Mouse (Mus musculus): ENCODE results near the gene Sec16b.

Gene Sec16b

DNA sequence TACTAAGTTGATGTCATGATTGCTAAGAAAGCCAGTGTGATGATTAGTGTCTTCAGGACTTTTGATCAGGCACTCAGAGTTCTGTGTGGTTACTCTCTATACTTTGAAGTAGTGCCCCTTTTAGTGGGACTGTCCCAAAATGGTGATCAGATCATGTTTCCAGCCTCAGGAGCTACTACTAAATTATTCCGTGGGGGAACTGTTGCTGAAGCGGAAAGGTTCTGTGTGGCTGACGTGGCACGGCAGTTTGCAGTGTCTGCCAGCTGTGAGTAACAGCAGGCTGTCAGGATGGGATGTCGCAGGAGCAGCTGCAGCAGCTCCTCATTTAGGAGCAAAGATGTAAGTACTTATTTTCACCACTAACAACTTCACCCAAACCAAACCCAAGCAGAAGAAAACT lies at the start of gene Sec16b:
Sec16b (plus strand) TSS at position 207 of the 400 bp plus-strand sequence.
- peak; percentile 48 for DNase-seq (ENCODE audit: extremely low spot score)

DNA sequence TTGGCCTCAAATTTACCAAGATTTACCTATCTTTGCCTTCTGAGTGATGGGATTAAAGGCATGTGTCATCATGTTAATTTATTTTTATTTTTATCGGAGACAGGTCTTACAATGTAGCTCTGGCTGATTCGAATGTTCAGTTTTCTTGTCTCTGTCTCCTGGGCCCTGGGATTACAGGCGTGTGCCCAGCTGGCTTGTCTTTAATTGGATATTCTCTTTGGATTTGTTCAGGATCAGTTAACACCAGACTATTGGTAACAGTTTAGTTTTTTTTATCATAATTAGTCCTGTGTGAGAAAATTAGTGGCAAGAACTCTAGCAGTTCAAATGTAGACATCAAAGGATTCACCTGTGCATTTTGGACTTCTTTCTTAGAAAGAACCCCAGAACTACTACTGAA lies 48.7 kb upstream of the Sec16b start:
- DNase-seq (ENCODE audit: extremely low spot score): no peak

GRCm38 (mm10) chr1:157458421-157459208 lies 47.9 kb upstream of the Sec16b start, which contains the start of gene Cryzl2:
TSS of gene Cryzl2 (plus strand) at chr1:157458577.
- DNase-seq (ENCODE audit: extremely low spot score): peak; percentile 90

- DNase-seq (ENCODE audit: extremely low spot score): no peak
These were observed 46.6 kb upstream of the Sec16b start for GRCm38 (mm10) chr1:157459904-157460303.

DNA sequence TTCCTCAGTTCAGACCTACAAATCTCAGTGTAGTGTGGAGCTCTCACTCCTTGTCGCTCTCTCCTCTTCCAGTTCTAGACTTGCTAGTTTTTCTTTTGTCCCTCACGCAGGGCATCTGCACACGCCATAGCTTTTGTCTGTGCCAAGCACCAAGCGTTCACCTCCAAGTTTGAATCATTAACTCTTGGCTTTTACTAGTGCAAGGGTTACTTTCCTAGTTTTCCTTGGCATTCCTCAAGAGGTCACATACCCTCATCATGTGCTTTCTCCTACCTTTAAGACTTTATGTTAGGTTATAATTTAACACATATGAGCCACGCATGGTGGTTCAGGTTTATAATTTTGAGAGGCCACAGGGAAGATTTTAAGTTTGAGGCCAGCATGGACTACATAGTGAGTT lies 45.3 kb upstream of the Sec16b start:
- no peak for DNase-seq (ENCODE audit: extremely low spot score)

- no peak for DNase-seq (ENCODE audit: extremely low spot score)
These were observed 44.2 kb upstream of the Sec16b start for GRCm38 (mm10) chr1:157462336-157462735.

- no peak for DNase-seq (ENCODE audit: extremely low spot score)
These were observed 41.3 kb upstream of the Sec16b start for GRCm38 (mm10) chr1:157465194-157465593.

- DNase-seq (ENCODE audit: extremely low spot score): no peak
These were observed 38.7 kb upstream of the Sec16b start for GRCm38 (mm10) chr1:157467866-157468265.

GRCm38 (mm10) chr1:157470761-157471386 lies 35.7 kb upstream of the Sec16b start:
- DNase-seq (ENCODE audit: extremely low spot score): no peak

GRCm38 (mm10) chr1:157472716-157473115 lies 33.8 kb upstream of the Sec16b start:
- no peak for DNase-seq (ENCODE audit: extremely low spot score)

- no peak for DNase-seq (ENCODE audit: extremely low spot score)
These were observed 31.7 kb upstream of the Sec16b start for GRCm38 (mm10) chr1:157474865-157475264.

GRCm38 (mm10) chr1:157476231-157476630 lies 30.3 kb upstream of the Sec16b start:
- no peak for DNase-seq (ENCODE audit: extremely low spot score)

DNA sequence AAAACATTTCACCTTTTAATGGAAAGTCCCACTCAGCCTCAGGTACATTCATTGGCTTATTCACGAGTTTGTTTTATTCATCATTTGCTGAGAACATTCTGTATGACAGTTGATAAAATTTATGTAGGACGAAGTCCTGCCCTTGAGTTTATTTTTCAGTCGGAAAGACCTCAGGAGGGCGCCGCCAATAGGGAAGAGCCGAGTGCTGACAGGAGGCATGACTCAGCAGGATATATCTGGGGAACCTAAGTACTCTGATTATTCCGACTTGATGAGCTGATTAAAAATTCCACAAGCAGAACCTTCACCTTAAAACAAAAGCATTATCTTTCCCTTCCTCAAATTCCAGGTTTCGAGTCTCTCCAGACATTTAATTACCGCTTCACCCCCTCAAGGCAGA lies 26.4 kb upstream of the Sec16b start:
- DNase-seq (ENCODE audit: extremely low spot score): no peak

DNA sequence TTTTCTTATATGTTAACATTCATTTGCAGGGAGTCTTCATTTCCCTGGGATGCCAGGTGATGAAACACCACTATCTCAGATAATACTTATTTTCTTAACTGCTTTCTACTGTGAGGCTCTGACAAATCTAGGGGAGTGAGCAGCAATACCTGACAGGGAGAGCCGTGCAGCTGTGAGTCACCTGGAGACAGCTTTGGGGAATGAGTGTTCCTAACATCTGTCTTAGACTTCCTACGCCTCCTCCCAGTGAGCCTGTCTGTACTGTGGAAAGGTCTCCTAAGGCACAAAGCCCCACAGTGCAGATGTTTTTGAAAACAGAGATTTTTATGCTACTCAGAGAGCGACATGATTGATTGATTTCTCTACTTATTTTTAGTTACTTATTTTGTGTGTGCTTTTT lies 25.6 kb upstream of the Sec16b start:
- DNase-seq (ENCODE audit: extremely low spot score): no peak

DNA sequence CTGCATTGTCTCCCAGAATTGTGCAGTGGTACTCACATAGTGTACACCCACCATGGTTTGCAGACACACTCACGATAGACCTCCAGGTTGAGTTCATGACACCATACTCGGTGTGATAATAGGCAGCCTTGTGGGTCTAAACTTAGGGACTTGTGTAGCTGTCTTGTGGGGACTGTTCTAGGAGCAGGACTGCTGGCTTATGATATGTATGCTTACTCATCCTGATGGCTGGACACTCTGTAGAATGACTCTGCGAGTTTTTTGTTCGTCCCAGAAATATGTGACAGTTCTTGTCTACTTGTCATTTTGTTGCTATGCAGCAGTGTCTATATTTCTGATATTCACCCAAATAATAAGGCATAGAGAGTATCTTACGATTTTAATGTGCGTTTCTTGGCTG lies 24.9 kb upstream of the Sec16b start:
- DNase-seq (ENCODE audit: extremely low spot score): no peak

- no peak for DNase-seq (ENCODE audit: extremely low spot score)
These were observed 22.4 kb upstream of the Sec16b start for GRCm38 (mm10) chr1:157484161-157484560.

- no peak for DNase-seq (ENCODE audit: extremely low spot score)
These were observed 5.9 kb upstream of the Sec16b start for GRCm38 (mm10) chr1:157500657-157501056.

GRCm38 (mm10) chr1:157501352-157501945 lies 5.1 kb upstream of the Sec16b start:
- no peak for DNase-seq (ENCODE audit: extremely low spot score)

DNA sequence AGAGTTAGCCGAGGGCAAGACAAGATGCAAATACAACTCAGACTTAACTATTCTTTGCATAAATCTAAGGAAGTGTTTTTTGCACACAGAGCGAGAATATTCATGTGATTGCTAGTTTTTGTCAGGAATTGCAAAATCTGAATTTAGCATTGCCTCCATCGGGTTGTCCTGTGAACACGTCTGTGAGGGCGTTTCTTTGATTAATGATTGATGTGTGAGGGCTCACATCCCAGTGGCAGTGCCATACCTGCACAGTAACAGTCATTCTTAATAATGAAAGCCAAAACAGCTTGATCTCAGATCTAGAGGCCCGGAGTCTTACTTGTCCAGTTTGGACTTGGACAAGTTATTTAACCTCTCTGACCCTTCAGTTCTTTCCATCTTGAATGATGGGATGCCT lies 3.5 kb upstream of the Sec16b start:
- DNase-seq (ENCODE audit: extremely low spot score): no peak

DNA sequence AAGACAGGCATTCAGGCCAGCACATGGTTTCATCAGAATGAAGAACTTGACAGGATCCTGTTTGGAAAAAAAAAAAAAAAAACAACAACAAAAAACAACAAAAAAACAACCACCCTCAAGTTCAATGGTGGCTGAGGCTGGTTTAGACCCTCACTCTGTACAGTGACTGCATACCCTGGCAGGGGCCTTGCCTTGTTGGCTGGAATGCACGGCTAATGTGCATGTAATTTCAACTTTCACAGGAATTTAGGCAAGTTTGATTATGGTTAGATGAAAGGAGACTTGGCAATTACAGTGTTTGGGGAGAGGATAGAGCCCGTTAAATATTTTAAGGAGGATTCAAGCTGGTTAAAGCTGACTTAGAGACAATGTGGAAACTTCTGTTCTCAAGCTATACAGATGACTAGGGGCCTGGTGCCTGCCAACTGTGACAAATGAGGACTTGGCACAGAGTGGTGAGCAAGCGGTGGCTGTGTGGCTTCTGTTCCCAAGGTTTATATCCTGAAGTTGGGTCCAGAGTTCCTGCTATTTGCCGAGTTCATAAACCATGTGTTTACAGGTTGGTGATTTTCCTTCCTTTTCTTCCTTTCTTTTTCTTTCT lies 567 bp downstream of the Sec16b start:
- DNase-seq (ENCODE audit: extremely low spot score): peak; percentile 28

- peak; percentile 24 for DNase-seq (ENCODE audit: extremely low spot score)
These were observed 1.3 kb downstream of the Sec16b start for GRCm38 (mm10) chr1:157507814-157508213.

DNA sequence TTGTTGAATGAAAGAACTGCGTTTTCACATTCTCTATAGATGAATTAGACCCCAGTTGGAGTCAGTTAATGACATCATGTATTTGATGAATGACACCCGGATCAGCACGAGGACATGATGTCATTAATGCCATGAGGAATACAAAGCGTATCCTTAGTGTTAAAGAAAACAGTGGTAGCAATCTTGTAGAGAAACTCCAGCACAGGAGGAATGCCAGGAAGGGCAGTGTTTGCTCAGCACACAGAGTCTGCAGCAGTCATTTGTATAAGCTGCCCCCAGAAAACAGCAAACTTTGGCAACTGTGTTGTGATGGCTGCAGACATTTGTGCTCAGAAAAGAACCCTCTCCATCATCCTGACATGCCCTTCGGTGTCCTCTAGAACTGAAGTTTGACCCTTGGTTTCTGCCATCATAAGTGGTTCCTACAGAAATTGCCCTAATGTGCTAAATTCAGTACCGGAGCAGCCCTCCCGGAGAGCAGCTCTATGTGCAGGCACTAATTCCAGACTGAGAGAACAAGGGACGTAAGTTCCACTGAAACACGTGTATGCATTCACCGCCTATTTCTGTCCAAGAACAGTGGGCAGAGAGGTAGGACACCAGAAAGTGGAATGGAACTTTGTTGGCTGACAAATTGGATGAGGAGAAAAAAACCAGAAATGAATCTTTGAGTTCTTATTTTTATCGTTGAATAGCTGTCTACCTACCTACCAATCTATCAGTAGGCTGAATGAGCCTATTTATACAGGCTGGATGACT lies 6.3 kb downstream of the Sec16b start:
- no peak for DNase-seq (ENCODE audit: extremely low spot score)

Data from embryo, embryonic 9.5 days (tissue).